Mouse (Mus musculus) embryonic facial prominence, embryonic 13.5 days (tissue): ENCODE results near the gene Cbr3. TPM values are rescaled to one million over a fixed set of nuclear protein-coding genes. Genes with fewer than 3 reads are reported as not detected.

Source experiments
- ATAC-seq: fragments of 200-750 bp; cut with Nextera tagmentation; 2 replicates; pipeline ENCODE4 v1.8.0; 2017; ENCODE audit warnings: low read depth; ENCODE audit not compliant: insufficient number of reproducible peaks, insufficient read depth, low FRiP score, low TSS enrichment
- H3K27ac ChIP-seq: fragments of 300-500 bp; sonication (generic); 2 replicates; pipeline ENCODE4 v1.5.1; 2015; ENCODE audit warnings: moderate library complexity, mild to moderate bottlenecking, inconsistent platforms
- H3K27me3 ChIP-seq: fragments of 300-500 bp; sonication (generic); 2 replicates; pipeline ENCODE4 v1.6.1; 2015; ENCODE audit warnings: mild to moderate bottlenecking, inconsistent platforms
- H3K36me3 ChIP-seq: fragments of 300-500 bp; sonication (generic); 2 replicates; pipeline ENCODE4 v1.6.1; 2015; ENCODE audit warnings: mild to moderate bottlenecking, inconsistent platforms
- H3K4me1 ChIP-seq: fragments of 300-500 bp; sonication (generic); 2 replicates; pipeline ENCODE4 v1.6.1; 2015; ENCODE audit warnings: inconsistent platforms
- H3K4me2 ChIP-seq: fragments of 300-500 bp; sonication (generic); 2 replicates; pipeline ENCODE4 v1.6.1; 2015; ENCODE audit warnings: moderate library complexity, mild to moderate bottlenecking, inconsistent platforms
- H3K4me3 ChIP-seq: fragments of 300-500 bp; sonication (generic); 2 replicates; pipeline ENCODE4 v1.5.1; 2015; ENCODE audit warnings: mild to moderate bottlenecking, inconsistent platforms
- H3K9ac ChIP-seq: fragments of 300-500 bp; sonication (generic); 2 replicates; pipeline ENCODE4 v1.6.1; 2015; ENCODE audit warnings: mild to moderate bottlenecking, inconsistent platforms
- H3K9me3 ChIP-seq: fragments of 300-500 bp; sonication (generic); 2 replicates; pipeline ENCODE4 v1.6.1; 2016; ENCODE audit warnings: inconsistent platforms
- WGBS: fragments of 180-500 bp; shearing (Covaris S2); methylation state at CpG from one replicate; pipeline ENCODE4 v1.1.7; 2015; ENCODE audit warnings: mixed read lengths; 5-methylcytosine and 5-hydroxymethylcytosine counted together
- polyA plus RNA-seq: library from polyadenylated mRNA; unstranded; fragments of >200 nt; fragmentation: Nextera tagmentation; extraction: Ambion mirVana; gene quantifications from 2 replicates; pipeline ENCODE4 v1.2.1, GENCODE M21; 2015

Cbr3 gene
- polyA plus RNA-seq, 1 experiment from 2014 or later: 9.9 TPM

GRCm38 (mm10) chr16:93731310-93731709, 48.3 kb downstream of the Cbr3 start:
- Histone ChIP-seq H3K4me3 (no peak overlapping the region), H3K27me3 (no peaks in the 10 kb centered on the region), H3K4me1 (peaks cover 15% of the 10 kb centered on the region; the same call in 1 of the 2 replicates), H3K4me2 (no peak overlapping the region), H3K27ac (no peak overlapping the region), H3K36me3 (0 out of 2 replicates have a peak, but pooled peaks cover 14% of the 10 kb centered on the region), H3K9ac (no peak overlapping the region), H3K9me3 (no peaks in the 10 kb centered on the region)
- ATAC-seq: no peak
- WGBS: 89% methylated on average over 8 of the region's 8 CpGs

GRCm38 (mm10) chr16:93732875-93733569, 50.0 kb downstream of the Cbr3 start:
- WGBS: 75% methylated on average over 18 of the region's 18 CpGs
- Histone ChIP-seq H3K4me3 (no peak overlapping the region), H3K4me2 (no peak overlapping the region), H3K4me1 (peaks cover 15% of the 10 kb centered on the region; the same call in 1 of the 2 replicates), H3K27ac (no peak overlapping the region), H3K9ac (no peak overlapping the region), H3K9me3 (no peaks in the 10 kb centered on the region), H3K36me3 (0 out of 2 replicates have a peak, but pooled peaks cover 14% of the 10 kb centered on the region), H3K27me3 (no peaks in the 10 kb centered on the region)
- ATAC-seq: no peak

GRCm38 (mm10) chr16:93739251-93739650, 56.2 kb downstream of the Cbr3 start:
- Histone ChIP-seq H3K9ac (no peak overlapping the region), H3K36me3 (peaks cover 26% of the 10 kb centered on the region), H3K4me2 (no peak overlapping the region), H3K9me3 (no peaks in the 10 kb centered on the region), H3K27ac (no peak overlapping the region), H3K4me3 (no peak overlapping the region), H3K4me1 (no peaks in the 10 kb centered on the region), H3K27me3 (no peaks in the 10 kb centered on the region)
- ATAC-seq: no peak
- WGBS: 87% methylated on average over 11 of the region's 11 CpGs

Other genes with a start within 250 kb of the Cbr3 start
- gene Setd4, start 79.2 kb upstream of the Cbr3 start, polyA plus RNA-seq: 19.6 and 23.6 TPM in 2 replicates
- 122 and 126 TPM in 2 replicates for gene Cbr1, start 77.4 kb upstream of the Cbr3 start, polyA plus RNA-seq
- 0.29 TPM in 1 of 2 replicates, not detected in the other for gene Gm5678, start 55.1 kb upstream of the Cbr3 start, polyA plus RNA-seq
- gene Dop1b, start 28.7 kb downstream of the Cbr3 start, polyA plus RNA-seq: 11.8 and 16.4 TPM in 2 replicates
- gene Morc3, start 148.9 kb downstream of the Cbr3 start, polyA plus RNA-seq: 32.9 and 42.8 TPM in 2 replicates
- 78.0 and 79.4 TPM in 2 replicates for gene Chaf1b, start 200.7 kb downstream of the Cbr3 start, polyA plus RNA-seq